Mouse (Mus musculus) heart, embryonic 10.5 days (tissue): ENCODE measurements around the gene Cpsf6. TPM values are rescaled to one million over a fixed set of nuclear protein-coding genes. Genes with fewer than 3 reads are reported as not detected.

Experiments used
- DNase-seq: peaks from one replicate; pipeline ENCODE4 v3.0.0-alpha.2; 2017; ENCODE audit warnings: low spot score
- H3K27ac ChIP-seq: fragments of 300-500 bp; sonication (generic); 2 replicates; pipeline ENCODE4 v1.5.1; 2016; ENCODE audit warnings: mild to moderate bottlenecking
- H3K27me3 ChIP-seq: fragments of 300-500 bp; sonication (generic); 2 replicates; pipeline ENCODE4 v1.6.1; 2016; ENCODE audit warnings: mild to moderate bottlenecking; ENCODE audit not compliant: poor library complexity, insufficient read depth, severe bottlenecking
- H3K36me3 ChIP-seq: fragments of 300-500 bp; sonication (generic); 2 replicates; pipeline ENCODE4 v1.6.1; 2016; ENCODE audit warnings: mild to moderate bottlenecking, moderate library complexity
- H3K4me1 ChIP-seq: fragments of 300-500 bp; sonication (generic); 2 replicates; pipeline ENCODE4 v1.6.1; 2016; ENCODE audit warnings: mild to moderate bottlenecking
- H3K4me3 ChIP-seq: fragments of 300-500 bp; sonication (generic); 2 replicates; pipeline ENCODE4 v1.5.1; 2016; ENCODE audit warnings: mild to moderate bottlenecking, moderate library complexity
- H3K9me3 ChIP-seq: fragments of 300-500 bp; sonication (generic); 2 replicates; pipeline ENCODE4 v1.6.1; 2016; ENCODE audit warnings: mild to moderate bottlenecking, moderate library complexity
- WGBS: fragments of 180-500 bp; shearing (Covaris S2); methylation state at CpG from one replicate; pipeline ENCODE4 v1.1.7; 2016; 5-methylcytosine and 5-hydroxymethylcytosine counted together
- polyA plus RNA-seq: library from polyadenylated mRNA; unstranded; fragments of >200 nt; fragmentation: Nextera tagmentation; extraction: Ambion mirVana; gene quantifications from 2 replicates; pipeline ENCODE4 v1.2.1, GENCODE M21; 2016

Cpsf6 gene
- polyA plus RNA-seq, 1 experiment from 2014 or later, result 138 TPM

GRCm38 (mm10) chr10:117401364-117401763 is 21.5 kb upstream of the Cpsf6 start:
- Histone ChIP-seq H3K36me3 (no peaks in the 10 kb centered on the region), H3K4me3 (no peak overlapping the region), H3K27ac (no peak overlapping the region), H3K27me3 (peaks cover 8% of the 10 kb centered on the region; the same call in 1 of the 2 replicates), H3K9me3 (no peaks in the 10 kb centered on the region), H3K4me1 (peaks cover 8% of the 10 kb centered on the region)
- 88% methylated on average over 4 of the region's 4 CpGs for WGBS
- no peak for DNase-seq

- 80% methylated on average over 4 of the region's 4 CpGs for WGBS
These were observed 20.6 kb upstream of the Cpsf6 start for GRCm38 (mm10) chr10:117400246-117400954.

GRCm38 (mm10) chr10:117399839-117400238 is 20.0 kb upstream of the Cpsf6 start:
- no peak for DNase-seq
- Histone ChIP-seq H3K27ac (no peak overlapping the region), H3K4me1 (peaks cover 8% of the 10 kb centered on the region), H3K9me3 (no peaks in the 10 kb centered on the region), H3K36me3 (no peaks in the 10 kb centered on the region), H3K4me3 (no peak overlapping the region), H3K27me3 (peaks cover 8% of the 10 kb centered on the region; the same call in 1 of the 2 replicates)
- WGBS, result 82% methylated on average over 3 of the region's 3 CpGs

More at GRCm38 (mm10) chr10:117400246-117400954, 20.6 kb upstream of the Cpsf6 start:
- peaks cover 8% of the 10 kb centered on the region; the same call in 1 of the 2 replicates for H3K27me3 ChIP-seq
- peaks cover 8% of the 10 kb centered on the region for H3K4me1 ChIP-seq
- H3K27ac ChIP-seq, result no peak overlapping the region
- H3K36me3 ChIP-seq, result no peaks in the 10 kb centered on the region
- no peaks in the 10 kb centered on the region for H3K9me3 ChIP-seq
- H3K4me3 ChIP-seq, result no peak overlapping the region
- DNase-seq, result no peak

- no peaks in the 10 kb centered on the region for H3K36me3 ChIP-seq
- H3K4me1 ChIP-seq, result peaks cover 8% of the 10 kb centered on the region
- no peaks in the 10 kb centered on the region for H3K9me3 ChIP-seq
- H3K4me3 ChIP-seq, result no peak overlapping the region
- peaks cover 8% of the 10 kb centered on the region; the same call in 1 of the 2 replicates for H3K27me3 ChIP-seq
- no peak for DNase-seq
- no peak overlapping the region for H3K27ac ChIP-seq
- WGBS, result 56% methylated on average over 2 of the region's 2 CpGs
These were observed 19.4 kb upstream of the Cpsf6 start for GRCm38 (mm10) chr10:117399196-117399595.

- DNase-seq, result no peak
- Histone ChIP-seq H3K27ac (no peak overlapping the region), H3K27me3 (peaks cover 8% of the 10 kb centered on the region; the same call in 1 of the 2 replicates), H3K4me1 (peaks cover 8% of the 10 kb centered on the region), H3K4me3 (no peak overlapping the region), H3K9me3 (no peaks in the 10 kb centered on the region), H3K36me3 (no peaks in the 10 kb centered on the region)
- 72% methylated on average over 18 of the region's 18 CpGs for WGBS
These were observed 18.4 kb upstream of the Cpsf6 start for GRCm38 (mm10) chr10:117398044-117398780.

- no peak for DNase-seq
- Histone ChIP-seq H3K36me3 (no peaks in the 10 kb centered on the region), H3K4me1 (peaks cover 8% of the 10 kb centered on the region), H3K4me3 (peak overlapping the region; percentile 1; the same call in 1 of the 2 replicates), H3K9me3 (no peaks in the 10 kb centered on the region), H3K27ac (no peak overlapping the region), H3K27me3 (peaks cover 8% of the 10 kb centered on the region; the same call in 1 of the 2 replicates)
- 61% methylated on average over 9 of the region's 10 CpGs for WGBS
These were observed 17.4 kb upstream of the Cpsf6 start for GRCm38 (mm10) chr10:117397106-117397625.

- H3K27ac ChIP-seq, result no peak overlapping the region
- H3K9me3 ChIP-seq, result no peaks in the 10 kb centered on the region
- no peaks in the 10 kb centered on the region for H3K36me3 ChIP-seq
- 48% methylated on average over 18 of the region's 18 CpGs for WGBS
- H3K27me3 ChIP-seq, result peaks cover 8% of the 10 kb centered on the region; the same call in 1 of the 2 replicates
- peaks cover 8% of the 10 kb centered on the region for H3K4me1 ChIP-seq
- DNase-seq, result no peak
- peak overlapping the region; percentile 1; the same call in 1 of the 2 replicates for H3K4me3 ChIP-seq
These were observed 16.7 kb upstream of the Cpsf6 start for GRCm38 (mm10) chr10:117396386-117397048.

GRCm38 (mm10) chr10:117395801-117396200 is 16.0 kb upstream of the Cpsf6 start:
- Histone ChIP-seq H3K4me3 (no peak overlapping the region), H3K27me3 (peaks cover 8% of the 10 kb centered on the region), H3K4me1 (peaks cover 8% of the 10 kb centered on the region), H3K36me3 (no peaks in the 10 kb centered on the region), H3K9me3 (no peaks in the 10 kb centered on the region), H3K27ac (no peak overlapping the region)
- DNase-seq, result no peak
- 80% methylated on average over 2 of the region's 2 CpGs for whole genome bisulfite sequencing

GRCm38 (mm10) chr10:117394738-117395550 is 15.1 kb upstream of the Cpsf6 start:
- H3K27ac ChIP-seq, result no peak overlapping the region
- no peaks in the 10 kb centered on the region for H3K36me3 ChIP-seq
- H3K4me1 ChIP-seq, result peaks cover 10% of the 10 kb centered on the region
- H3K4me3 ChIP-seq, result no peak overlapping the region
- peaks cover 13% of the 10 kb centered on the region for H3K27me3 ChIP-seq
- DNase-seq, result no peak
- no peaks in the 10 kb centered on the region for H3K9me3 ChIP-seq
- 64% methylated on average over 3 of the region's 3 CpGs for WGBS

- H3K4me1 ChIP-seq, result peaks cover 10% of the 10 kb centered on the region
- DNase-seq, result no peak
- H3K9me3 ChIP-seq, result no peaks in the 10 kb centered on the region
- WGBS, result 52% methylated on average over 11 of the region's 11 CpGs
- H3K36me3 ChIP-seq, result no peaks in the 10 kb centered on the region
- peaks cover 13% of the 10 kb centered on the region for H3K27me3 ChIP-seq
- H3K4me3 ChIP-seq, result peak overlapping the region; percentile 65
- H3K27ac ChIP-seq, result peak overlapping the region; percentile 84
These were observed 14.1 kb upstream of the Cpsf6 start for GRCm38 (mm10) chr10:117393891-117394395.

GRCm38 (mm10) chr10:117393196-117393890 is 13.5 kb upstream of the Cpsf6 start:
- peak; percentile 82 for DNase-seq
- H3K27ac ChIP-seq, result peak overlapping the region; percentile 84
- peaks cover 10% of the 10 kb centered on the region for H3K4me1 ChIP-seq
- H3K36me3 ChIP-seq, result no peaks in the 10 kb centered on the region
- peak overlapping the region; percentile 65 for H3K4me3 ChIP-seq
- no peaks in the 10 kb centered on the region for H3K9me3 ChIP-seq
- 2% methylated on average over 24 of the region's 27 CpGs for WGBS
- H3K27me3 ChIP-seq, result peaks cover 14% of the 10 kb centered on the region
